Mouse (Mus musculus): Measurements from ENCODE around the gene Cgrrf1. TPM values are rescaled to one million over a fixed set of nuclear protein-coding genes. Genes with fewer than 3 reads are reported as not detected.

Cgrrf1 gene
- total RNA-seq, 2 experiments from 2014 or later = 20.0 to 22.3 TPM

GRCm38 (mm10) chr14:46821873-46822716, 9.8 kb upstream of the Cgrrf1 start, which contains the start of gene Gmfb:
Gmfb (minus strand) TSS chr14:46822242.
- DNase-seq (ENCODE audit: extremely low spot score in 1 of 2, low spot score in 1 of 2) = peak; percentile 94 to 95

GRCm38 (mm10) chr14:46823996-46824395, 7.9 kb upstream of the Cgrrf1 start:
- DNase-seq (ENCODE audit: extremely low spot score in 1 of 2, low spot score in 1 of 2) = no peak

GRCm38 (mm10) chr14:46827430-46827829, 4.5 kb upstream of the Cgrrf1 start:
- no peak for DNase-seq (ENCODE audit: extremely low spot score in 1 of 2, low spot score in 1 of 2)

DNA sequence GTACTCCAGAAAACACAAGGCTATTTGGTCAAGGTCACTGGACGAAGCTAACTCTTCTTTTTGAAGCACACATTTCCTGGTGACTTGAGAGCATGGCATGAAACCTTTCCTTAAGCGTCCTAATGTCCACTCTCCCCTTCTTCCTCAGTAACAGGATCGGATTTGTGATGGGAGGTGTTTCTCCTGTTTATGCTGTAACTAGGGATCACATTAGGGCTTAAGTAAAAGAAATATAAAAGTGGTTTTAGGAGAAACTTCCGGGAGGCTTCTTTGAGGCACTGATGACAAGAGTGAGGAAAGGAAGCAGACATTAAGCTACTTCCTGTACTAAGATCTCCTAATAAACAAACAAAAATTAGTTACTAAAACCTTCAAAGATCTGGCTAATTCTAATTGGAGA, 630 bp upstream of the Cgrrf1 start:
- DNase-seq (ENCODE audit: extremely low spot score in 1 of 2, low spot score in 1 of 2) = no peak

- DNase-seq (ENCODE audit: extremely low spot score in 1 of 2, low spot score in 1 of 2) = no peak
These were observed 688 bp downstream of the Cgrrf1 start for GRCm38 (mm10) chr14:46832354-46833272.

- no peak for DNase-seq (ENCODE audit: extremely low spot score in 1 of 2, low spot score in 1 of 2)
These were observed 7.4 kb downstream of the Cgrrf1 start for GRCm38 (mm10) chr14:46839326-46839725.

- no peak for DNase-seq (ENCODE audit: extremely low spot score in 1 of 2, low spot score in 1 of 2)
These were observed 13.8 kb downstream of the Cgrrf1 start for GRCm38 (mm10) chr14:46845706-46846105.

DNA sequence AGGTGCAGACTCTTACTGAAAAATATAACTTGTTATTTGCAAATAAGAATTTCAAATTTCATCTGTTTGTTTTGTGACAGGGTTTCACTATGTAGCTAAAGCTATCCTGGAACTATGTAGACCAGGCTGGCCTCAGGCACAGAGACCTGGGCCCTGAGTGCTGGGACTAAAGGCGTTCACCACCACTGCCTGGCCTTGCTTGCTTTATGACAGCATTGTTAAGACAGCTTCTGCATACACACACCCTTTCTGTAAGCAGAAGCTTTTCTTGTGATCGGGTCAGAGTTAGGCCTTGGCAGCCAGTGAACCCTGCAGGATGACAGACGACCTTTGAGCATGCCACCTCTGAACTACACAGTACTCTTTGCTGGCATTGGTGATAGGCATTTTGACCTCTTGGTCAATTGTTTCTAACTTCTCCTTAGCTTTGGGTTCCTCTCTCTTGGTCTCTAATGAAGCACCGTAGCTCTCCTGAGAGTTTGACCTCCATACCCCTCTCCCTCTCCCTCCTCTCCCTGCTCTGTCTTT, 16.2 kb downstream of the Cgrrf1 start:
- DNase-seq (ENCODE audit: extremely low spot score in 1 of 2, low spot score in 1 of 2) = no peak

- DNase-seq (ENCODE audit: extremely low spot score in 1 of 2, low spot score in 1 of 2) = no peak
These were observed 16.8 kb downstream of the Cgrrf1 start for GRCm38 (mm10) chr14:46848736-46849135.

GRCm38 (mm10) chr14:46849769-46850168, 17.8 kb downstream of the Cgrrf1 start:
- no peak for DNase-seq (ENCODE audit: extremely low spot score in 1 of 2, low spot score in 1 of 2)

GRCm38 (mm10) chr14:46853677-46854076, 21.8 kb downstream of the Cgrrf1 start:
- DNase-seq (ENCODE audit: extremely low spot score in 1 of 2, low spot score in 1 of 2) = no peak

GRCm38 (mm10) chr14:46862922-46863321, 31.0 kb downstream of the Cgrrf1 start:
- DNase-seq (ENCODE audit: extremely low spot score in 1 of 2, low spot score in 1 of 2) = no peak

DNA sequence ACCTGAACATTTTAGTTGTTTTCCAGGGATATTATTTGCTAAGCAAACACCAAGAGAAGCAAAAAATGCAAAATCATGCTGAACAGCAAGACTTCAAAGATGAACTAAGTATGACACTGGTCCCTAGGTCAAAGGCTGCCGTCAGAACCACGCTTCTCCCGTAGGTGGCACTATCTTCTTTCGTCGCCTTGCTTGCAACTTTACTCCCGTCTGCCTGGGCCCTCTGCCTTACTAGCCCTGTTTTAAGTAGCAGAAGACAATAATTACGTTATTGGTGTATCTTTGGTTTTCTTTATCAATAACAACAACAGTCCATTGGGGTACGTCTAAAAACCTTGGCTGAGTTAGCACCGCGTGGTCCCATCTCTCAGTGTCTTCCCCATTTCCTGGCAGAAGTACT, 49.0 kb downstream of the Cgrrf1 start:
- DNase-seq (ENCODE audit: extremely low spot score in 1 of 2, low spot score in 1 of 2) = peak in 1 of 2 experiments; percentile 58

DNA sequence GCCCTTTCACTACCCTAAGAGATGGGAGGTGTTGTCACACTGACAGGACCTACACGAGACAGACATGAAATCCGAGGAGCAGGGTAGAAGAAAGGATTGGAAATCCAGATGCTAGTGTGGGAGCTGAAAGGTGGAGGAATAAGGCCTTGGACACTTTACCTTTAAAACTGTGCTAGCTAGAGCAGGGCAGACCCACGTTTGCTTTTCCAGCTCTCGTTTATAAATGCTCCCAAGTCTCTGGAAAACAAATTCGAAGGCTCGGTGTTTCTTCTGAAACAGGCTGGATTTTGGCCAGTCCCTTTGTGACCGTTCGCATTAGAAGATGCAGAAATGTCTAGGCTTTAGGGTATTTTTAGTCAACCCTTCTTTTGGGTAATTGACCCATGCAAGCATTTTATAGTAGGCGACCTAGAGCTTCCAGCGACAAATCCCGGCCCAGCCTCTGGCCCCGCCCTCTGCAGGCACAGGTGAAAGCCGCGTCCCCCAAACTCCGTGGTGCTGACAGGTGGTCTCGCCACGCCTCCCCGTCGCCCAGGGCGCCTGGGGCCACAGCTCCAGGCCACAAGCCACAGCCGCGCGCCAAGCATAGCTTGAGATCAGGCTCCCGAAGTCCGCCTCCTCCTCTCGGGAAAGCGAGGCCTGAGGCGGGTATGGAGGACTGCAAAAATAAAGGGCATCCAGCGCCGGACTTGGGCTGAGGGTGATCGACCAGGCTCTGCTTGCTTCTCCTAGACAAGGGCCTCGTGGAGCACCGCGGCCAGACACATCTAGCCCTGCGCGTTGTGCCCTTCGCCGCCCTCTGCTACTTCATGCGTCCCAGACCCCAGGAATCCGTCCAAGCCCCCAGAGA, 49.9 kb downstream of the Cgrrf1 start:
- DNase-seq (ENCODE audit: extremely low spot score in 1 of 2, low spot score in 1 of 2) = peak; percentile 15 to 26

- DNase-seq (ENCODE audit: extremely low spot score in 1 of 2, low spot score in 1 of 2) = peak; percentile 49 to 53
These were observed 50.6 kb downstream of the Cgrrf1 start, which contains the start of gene Samd4 for GRCm38 (mm10) chr14:46882431-46883067. Samd4 (plus strand) TSS chr14:46882854.

DNA sequence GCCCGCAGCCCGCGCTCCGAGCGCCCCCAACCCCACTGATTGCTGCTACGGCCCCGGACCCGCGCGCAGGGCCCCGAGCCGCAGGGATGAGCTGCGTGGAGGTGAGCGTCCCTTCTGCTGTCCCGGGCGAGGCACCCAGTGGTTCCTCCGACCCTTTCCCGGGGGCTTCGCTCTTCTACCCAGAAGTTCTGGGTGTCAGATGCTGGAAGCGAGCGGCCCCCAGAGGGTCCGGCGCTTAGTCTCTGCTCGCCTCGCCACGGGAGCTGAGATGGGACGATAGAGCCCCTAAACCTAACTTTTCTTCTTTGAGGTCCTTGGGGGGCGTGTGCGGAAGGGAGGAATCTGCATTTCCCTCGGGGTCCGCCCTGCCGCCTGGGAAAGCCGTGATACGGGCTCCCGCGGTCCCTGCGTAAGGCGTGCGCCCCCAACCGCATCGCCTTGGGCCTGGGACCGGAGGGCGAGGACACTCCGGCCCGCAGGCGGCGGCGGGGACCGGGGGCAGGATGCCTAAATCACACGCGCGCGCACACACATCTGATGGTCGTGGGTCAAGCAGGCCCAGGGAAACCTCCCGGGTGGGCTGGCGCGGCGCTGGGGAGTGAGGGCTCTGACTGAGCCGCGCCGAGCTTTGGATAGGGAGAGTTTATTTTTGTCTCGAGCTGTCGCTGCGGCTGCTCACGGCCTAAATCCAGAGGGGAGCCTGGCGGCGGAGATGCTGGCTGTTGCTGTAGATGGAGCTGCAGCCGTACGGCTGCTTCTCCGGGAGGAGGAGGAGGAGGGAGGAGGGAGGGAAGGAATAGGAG, 51.3 kb downstream of the Cgrrf1 start:
- DNase-seq (ENCODE audit: extremely low spot score in 1 of 2, low spot score in 1 of 2) = peak; percentile 32 to 52

DNA sequence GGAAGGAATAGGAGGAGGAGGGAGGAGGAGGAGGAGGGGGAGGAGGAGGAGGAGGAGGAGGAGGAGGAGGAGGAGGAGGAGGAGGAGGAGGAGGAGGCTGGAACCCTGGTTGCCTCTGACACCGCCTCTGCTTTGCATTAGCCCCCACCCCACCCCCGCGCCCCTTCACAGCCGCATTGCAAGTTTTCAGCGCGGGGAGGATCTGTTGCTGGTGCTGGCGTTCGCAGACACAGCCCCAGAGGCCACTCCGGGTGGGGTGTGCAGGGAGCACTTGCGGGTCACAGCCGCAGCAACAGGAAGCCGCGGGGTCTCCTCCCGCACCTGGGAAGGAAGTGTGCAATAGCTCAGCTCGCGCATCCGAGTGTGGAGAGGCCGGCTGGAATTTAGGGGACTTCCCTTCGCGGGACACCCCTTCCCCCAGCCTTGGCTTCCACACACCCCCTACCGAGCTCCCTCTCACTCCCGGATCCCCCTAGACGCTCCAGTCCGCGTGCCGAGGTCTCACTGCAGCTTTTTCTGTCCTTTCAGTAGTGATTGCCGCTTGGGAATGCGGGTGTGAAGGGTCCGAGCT, 52.0 kb downstream of the Cgrrf1 start:
- DNase-seq (ENCODE audit: extremely low spot score in 1 of 2, low spot score in 1 of 2) = peak; percentile 20 to 41

GRCm38 (mm10) chr14:46884701-46885428, 52.9 kb downstream of the Cgrrf1 start:
- peak; percentile 38 to 41 for DNase-seq (ENCODE audit: extremely low spot score in 1 of 2, low spot score in 1 of 2)

Data from layer of hippocampus, postnatal 25 days (tissue).